Mouse (Mus musculus): ENCODE results near the gene Olfr805. TPM values are rescaled to one million over a fixed set of nuclear protein-coding genes. Genes with fewer than 3 reads are reported as not detected.

Gene Olfr805
- not detected in 2 replicates for polyA plus RNA-seq (2012; rRNA removed)

GRCm38 (mm10) chr10:129729275-129729674 lies at the start of gene Olfr805:
Olfr805 (minus strand) TSS chr10:129729375.
- 93% methylated on average over 2 of the region's 2 CpGs for WGBS
- no peaks in the 10 kb centered on the region for H3K36me3 ChIP-seq (ENCODE audit: control insufficient read depth, insufficient read depth, low read length)
- no peak for DNase-seq (ENCODE audit: low read depth in 1 of 2, low spot score in 2 of 2)
- H3K27ac ChIP-seq (ENCODE audit: insufficient read depth, low read length) = no peak within 1 kb of the TSS
- no peak within 1 kb of the TSS for H3K4me3 ChIP-seq (ENCODE audit: extremely low read depth, insufficient read depth, insufficient read length)
- TF ChIP-seq POLR2A (IDR thresholded peaks at IDR 0.05; ENCODE audit: low read depth, low read length) (no peak), CTCF (IDR thresholded peaks at IDR 0.05; ENCODE audit: extremely low read depth, insufficient read depth, insufficient read length, insufficient replicate concordance) (no peak)
- H3K4me1 ChIP-seq (ENCODE audit: control insufficient read depth, insufficient read depth, insufficient read length) = no peaks in the 10 kb centered on the region
- H3K27me3 ChIP-seq (ENCODE audit: control insufficient read depth, insufficient read depth, low read length) = no peaks in the 10 kb centered on the region

- Histone ChIP-seq H3K4me3 (ENCODE audit: extremely low read depth, insufficient read depth, insufficient read length) (no peak overlapping the region), H3K27me3 (ENCODE audit: control insufficient read depth, insufficient read depth, low read length) (no peaks in the 10 kb centered on the region), H3K4me1 (ENCODE audit: control insufficient read depth, insufficient read depth, insufficient read length) (no peaks in the 10 kb centered on the region), H3K27ac (ENCODE audit: insufficient read depth, low read length) (no peak overlapping the region), H3K36me3 (ENCODE audit: control insufficient read depth, insufficient read depth, low read length) (no peaks in the 10 kb centered on the region)
- TF ChIP-seq CTCF (IDR thresholded peaks at IDR 0.05; ENCODE audit: extremely low read depth, insufficient read depth, insufficient read length, insufficient replicate concordance) = no peak
- DNase-seq (ENCODE audit: low read depth in 1 of 2, low spot score in 2 of 2) = no peak
Measured at GRCm38 (mm10) chr10:129778123-129778522, 48.9 kb upstream of the Olfr805 start.

- H3K27ac ChIP-seq (ENCODE audit: insufficient read depth, low read length) = no peak within 1 kb of the TSS
- no peak for TF ChIP-seq POLR2A (IDR thresholded peaks at IDR 0.05; ENCODE audit: low read depth, low read length)
- no peak for TF ChIP-seq CTCF (IDR thresholded peaks at IDR 0.05; ENCODE audit: extremely low read depth, insufficient read depth, insufficient read length, insufficient replicate concordance)
- no peaks in the 10 kb centered on the region for H3K4me1 ChIP-seq (ENCODE audit: control insufficient read depth, insufficient read depth, insufficient read length)
Measured at GRCm38 (mm10) chr10:129774338-129774737, 45.2 kb upstream of the Olfr805 start, which contains the start of gene Olfr809. Olfr809 (plus strand) TSS chr10:129774638.

GRCm38 (mm10) chr10:129765182-129765581 lies 36.0 kb upstream of the Olfr805 start, which contains the start of gene Olfr808:
Olfr808 (plus strand) TSS chr10:129765482.
- no peak for DNase-seq (ENCODE audit: low read depth in 1 of 2, low spot score in 2 of 2)
- H3K36me3 ChIP-seq (ENCODE audit: control insufficient read depth, insufficient read depth, low read length) = no peaks in the 10 kb centered on the region
- no peaks in the 10 kb centered on the region for H3K27me3 ChIP-seq (ENCODE audit: control insufficient read depth, insufficient read depth, low read length)
- H3K4me1 ChIP-seq (ENCODE audit: control insufficient read depth, insufficient read depth, insufficient read length) = no peaks in the 10 kb centered on the region
- H3K4me3 ChIP-seq (ENCODE audit: extremely low read depth, insufficient read depth, insufficient read length) = no peak within 1 kb of the TSS
- no peak within 1 kb of the TSS for H3K27ac ChIP-seq (ENCODE audit: insufficient read depth, low read length)
- no peak for TF ChIP-seq CTCF (IDR thresholded peaks at IDR 0.05; ENCODE audit: extremely low read depth, insufficient read depth, insufficient read length, insufficient replicate concordance)
- no peak for TF ChIP-seq POLR2A (IDR thresholded peaks at IDR 0.05; ENCODE audit: low read depth, low read length)
- WGBS = 90% methylated on average over 1 of the region's 1 CpGs

More at GRCm38 (mm10) chr10:129774338-129774737, 45.2 kb upstream of the Olfr805 start, which contains the start of gene Olfr809:
- DNase-seq (ENCODE audit: low read depth in 1 of 2, low spot score in 2 of 2) = no peak
- no peaks in the 10 kb centered on the region for H3K36me3 ChIP-seq (ENCODE audit: control insufficient read depth, insufficient read depth, low read length)
- no peaks in the 10 kb centered on the region for H3K27me3 ChIP-seq (ENCODE audit: control insufficient read depth, insufficient read depth, low read length)
- no peak within 1 kb of the TSS for H3K4me3 ChIP-seq (ENCODE audit: extremely low read depth, insufficient read depth, insufficient read length)

- H3K27ac ChIP-seq (ENCODE audit: insufficient read depth, low read length) = no peak within 1 kb of the TSS
- no peaks in the 10 kb centered on the region for H3K4me1 ChIP-seq (ENCODE audit: control insufficient read depth, insufficient read depth, insufficient read length)
- H3K36me3 ChIP-seq (ENCODE audit: control insufficient read depth, insufficient read depth, low read length) = no peaks in the 10 kb centered on the region
- WGBS = 76% methylated on average over 1 of the region's 1 CpGs
- TF ChIP-seq POLR2A (IDR thresholded peaks at IDR 0.05; ENCODE audit: low read depth, low read length) = no peak
- TF ChIP-seq CTCF (IDR thresholded peaks at IDR 0.05; ENCODE audit: extremely low read depth, insufficient read depth, insufficient read length, insufficient replicate concordance) = no peak
- no peak within 1 kb of the TSS for H3K4me3 ChIP-seq (ENCODE audit: extremely low read depth, insufficient read depth, insufficient read length)
- H3K27me3 ChIP-seq (ENCODE audit: control insufficient read depth, insufficient read depth, low read length) = no peaks in the 10 kb centered on the region
- no peak for DNase-seq (ENCODE audit: low read depth in 1 of 2, low spot score in 2 of 2)
Measured at GRCm38 (mm10) chr10:129757693-129758092, 28.5 kb upstream of the Olfr805 start, which contains the start of gene Olfr807. Olfr807 (minus strand) TSS chr10:129757793.

- no peaks in the 10 kb centered on the region for H3K4me1 ChIP-seq (ENCODE audit: control insufficient read depth, insufficient read depth, insufficient read length)
- no peak within 1 kb of the TSS for H3K4me3 ChIP-seq (ENCODE audit: extremely low read depth, insufficient read depth, insufficient read length)
- H3K27me3 ChIP-seq (ENCODE audit: control insufficient read depth, insufficient read depth, low read length) = no peaks in the 10 kb centered on the region
- H3K27ac ChIP-seq (ENCODE audit: insufficient read depth, low read length) = no peak within 1 kb of the TSS
- DNase-seq (ENCODE audit: low read depth in 1 of 2, low spot score in 2 of 2) = no peak
- no peak for TF ChIP-seq POLR2A (IDR thresholded peaks at IDR 0.05; ENCODE audit: low read depth, low read length)
- TF ChIP-seq CTCF (IDR thresholded peaks at IDR 0.05; ENCODE audit: extremely low read depth, insufficient read depth, insufficient read length, insufficient replicate concordance) = no peak
- H3K36me3 ChIP-seq (ENCODE audit: control insufficient read depth, insufficient read depth, low read length) = no peaks in the 10 kb centered on the region
Measured at GRCm38 (mm10) chr10:129741821-129742220, 12.6 kb upstream of the Olfr805 start, which contains the start of gene Olfr806. Olfr806 (minus strand) TSS chr10:129741921.

- no peak for TF ChIP-seq CTCF (IDR thresholded peaks at IDR 0.05; ENCODE audit: extremely low read depth, insufficient read depth, insufficient read length, insufficient replicate concordance)
- Histone ChIP-seq H3K4me1 (ENCODE audit: control insufficient read depth, insufficient read depth, insufficient read length) (no peaks in the 10 kb centered on the region), H3K27ac (ENCODE audit: insufficient read depth, low read length) (no peak within 1 kb of the TSS), H3K36me3 (ENCODE audit: control insufficient read depth, insufficient read depth, low read length) (no peaks in the 10 kb centered on the region), H3K4me3 (ENCODE audit: extremely low read depth, insufficient read depth, insufficient read length) (no peak within 1 kb of the TSS), H3K27me3 (ENCODE audit: control insufficient read depth, insufficient read depth, low read length) (no peaks in the 10 kb centered on the region)
- DNase-seq (ENCODE audit: low read depth in 1 of 2, low spot score in 2 of 2) = no peak
Measured at GRCm38 (mm10) chr10:129702910-129703309, 26.3 kb downstream of the Olfr805 start, which contains the start of gene Olfr804. Olfr804 (plus strand) TSS chr10:129703210.
